Mouse (Mus musculus) kidney, embryonic 14.5 days (tissue): ENCODE measurements around the gene Sox15. TPM values are rescaled to one million over a fixed set of nuclear protein-coding genes. Genes with fewer than 3 reads are reported as not detected.

Source experiments
- ATAC-seq: fragments of 200-750 bp; cut with Nextera tagmentation; 2 replicates; pipeline ENCODE4 v1.8.0; 2017; ENCODE audit warnings: moderate number of reproducible peaks, mild to moderate bottlenecking, moderate TSS enrichment, moderate library complexity; ENCODE audit not compliant: low FRiP score, low TSS enrichment
- H3K27ac ChIP-seq: fragments of 300-500 bp; sonication (generic); 2 replicates; pipeline ENCODE4 v1.5.1; 2014; ENCODE audit warnings: low read depth, mild to moderate bottlenecking, low read length, moderate library complexity, mixed read lengths
- H3K27me3 ChIP-seq: fragments of 300-500 bp; sonication (generic); 2 replicates; pipeline ENCODE4 v1.6.1; 2014; ENCODE audit warnings: mild to moderate bottlenecking, low read length; ENCODE audit not compliant: control insufficient read depth, insufficient read depth
- H3K36me3 ChIP-seq: fragments of 300-500 bp; sonication (generic); 2 replicates; pipeline ENCODE4 v1.6.1; 2014; ENCODE audit warnings: low read length, mixed read lengths; ENCODE audit not compliant: control insufficient read depth, insufficient read depth
- H3K4me1 ChIP-seq: fragments of 300-500 bp; sonication (generic); 2 replicates; pipeline ENCODE4 v1.6.1; 2014; ENCODE audit warnings: low read length, mixed read lengths; ENCODE audit not compliant: control insufficient read depth, insufficient read depth
- H3K4me2 ChIP-seq: fragments of 300-500 bp; sonication (generic); replicated peaks from 2 replicates; pipeline ENCODE4 v1.6.1; 2014; ENCODE audit warnings: low read depth, mild to moderate bottlenecking, low read length
- H3K4me3 ChIP-seq: fragments of 300-500 bp; sonication (generic); 2 replicates; pipeline ENCODE4 v1.5.1; 2014; ENCODE audit warnings: mild to moderate bottlenecking, low read length
- H3K9ac ChIP-seq: fragments of 300-500 bp; sonication (generic); 2 replicates; pipeline ENCODE4 v1.6.1; 2014; ENCODE audit warnings: low read depth, mild to moderate bottlenecking, low read length, moderate library complexity
- H3K9me3 ChIP-seq: fragments of 300-500 bp; sonication (generic); 2 replicates; pipeline ENCODE4 v1.6.1; 2016; ENCODE audit warnings: low read length; ENCODE audit not compliant: control insufficient read depth
- WGBS: fragments of 180-500 bp; shearing (Covaris S2); extraction: QIAGEN DNeasy Blood & Tissue Kit; methylation state at CpG from one replicate; pipeline ENCODE4 v1.1.7; 2014; 5-methylcytosine and 5-hydroxymethylcytosine counted together
- polyA plus RNA-seq: library from polyadenylated mRNA; unstranded; fragments of >200 nt; fragmentation: Nextera tagmentation; extraction: Ambion mirVana; gene quantifications from 2 replicates; pipeline ENCODE4 v1.2.1, GENCODE M21; 2014

Sox15 gene
- polyA plus RNA-seq, 1 experiment from 2014 or later = 0.51 TPM

DNA sequence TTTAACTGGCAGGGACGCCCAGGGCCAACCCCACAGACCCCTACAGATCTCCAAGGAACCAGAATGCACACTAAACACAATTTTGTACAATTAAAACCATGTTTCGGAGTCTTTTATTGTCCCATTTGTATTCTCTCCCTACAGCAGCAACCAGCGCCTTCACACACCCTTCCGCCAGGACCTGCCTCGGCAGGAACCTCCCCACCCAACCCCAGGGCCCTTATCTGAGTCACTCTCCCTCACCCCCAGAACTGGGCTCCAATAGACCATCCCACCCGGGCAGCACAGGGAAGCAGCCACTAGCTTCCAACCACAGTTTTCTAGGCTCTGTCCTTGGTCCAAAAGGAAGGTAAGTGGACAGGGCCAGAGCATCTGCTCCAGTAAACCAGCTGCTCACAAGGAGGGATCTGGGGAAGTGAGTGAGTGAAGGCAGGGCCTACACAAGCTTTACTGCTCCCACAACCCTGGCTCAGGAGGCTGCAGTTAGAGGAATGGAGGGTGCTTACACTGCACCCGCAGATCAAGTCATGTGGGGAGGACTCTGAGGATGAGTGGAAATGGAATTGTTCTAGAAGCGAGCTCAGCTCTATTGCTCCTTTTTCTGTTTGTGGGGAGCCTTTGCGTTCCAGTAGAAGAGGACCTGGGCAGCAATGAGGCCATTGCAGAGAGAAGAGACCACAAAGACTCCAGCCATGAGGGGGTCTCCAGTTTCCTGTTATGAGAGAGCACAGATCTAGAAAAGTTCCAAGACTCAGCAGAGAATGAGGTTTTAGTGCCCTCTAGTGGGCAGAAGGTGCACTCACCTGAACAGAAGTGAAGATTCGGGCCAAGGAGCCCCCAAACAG lies 1.7 kb downstream of the Sox15 start:
- Histone ChIP-seq H3K9ac (no peak overlapping the region), H3K4me1 (peaks cover 5% of the 10 kb centered on the region; the same call in 1 of the 2 replicates), H3K9me3 (no peaks in the 10 kb centered on the region), H3K27me3 (no peaks in the 10 kb centered on the region), H3K4me3 (no peak overlapping the region), H3K36me3 (peaks cover 56% of the 10 kb centered on the region), H3K27ac (no peak overlapping the region), H3K4me2 (no peak overlapping the region)
- 81% methylated on average over 10 of the region's 10 CpGs for WGBS
- ATAC-seq = no peak

GRCm38 (mm10) chr11:69657462-69657881 lies 2.4 kb downstream of the Sox15 start:
- 87% methylated on average over 15 of the region's 15 CpGs for WGBS
- Histone ChIP-seq H3K4me3 (no peak overlapping the region), H3K4me2 (no peak overlapping the region), H3K36me3 (peaks cover 49% of the 10 kb centered on the region), H3K27me3 (no peaks in the 10 kb centered on the region), H3K4me1 (peaks cover 5% of the 10 kb centered on the region; the same call in 1 of the 2 replicates), H3K27ac (no peak overlapping the region), H3K9ac (no peak overlapping the region), H3K9me3 (no peaks in the 10 kb centered on the region)
- no peak for ATAC-seq

GRCm38 (mm10) chr11:69661221-69661881 lies 6.2 kb downstream of the Sox15 start:
- H3K9ac ChIP-seq = peak overlapping the region; percentile 68; the same call in 1 of the 2 replicates
- peak overlapping the region; percentile 54 for H3K4me2 ChIP-seq
- H3K27ac ChIP-seq = peak overlapping the region; percentile 99; the same call in 1 of the 2 replicates
- no peak for ATAC-seq
- peak overlapping the region; percentile 56 for H3K4me3 ChIP-seq
- no peaks in the 10 kb centered on the region for H3K9me3 ChIP-seq
- peaks cover 5% of the 10 kb centered on the region; the same call in 1 of the 2 replicates for H3K4me1 ChIP-seq
- no peaks in the 10 kb centered on the region for H3K27me3 ChIP-seq
- H3K36me3 ChIP-seq = peaks cover 54% of the 10 kb centered on the region
- 83% methylated on average over 3 of the region's 3 CpGs for WGBS

GRCm38 (mm10) chr11:69662213-69662966 lies 7.3 kb downstream of the Sox15 start, which contains the start of gene Mpdu1:
Mpdu1 (minus strand) TSS chr11:69662642.
- under 1% methylated on average over 48 of the region's 48 CpGs for WGBS
- peak; percentile 96 for ATAC-seq
- peaks cover 50% of the 10 kb centered on the region for H3K36me3 ChIP-seq

DNA sequence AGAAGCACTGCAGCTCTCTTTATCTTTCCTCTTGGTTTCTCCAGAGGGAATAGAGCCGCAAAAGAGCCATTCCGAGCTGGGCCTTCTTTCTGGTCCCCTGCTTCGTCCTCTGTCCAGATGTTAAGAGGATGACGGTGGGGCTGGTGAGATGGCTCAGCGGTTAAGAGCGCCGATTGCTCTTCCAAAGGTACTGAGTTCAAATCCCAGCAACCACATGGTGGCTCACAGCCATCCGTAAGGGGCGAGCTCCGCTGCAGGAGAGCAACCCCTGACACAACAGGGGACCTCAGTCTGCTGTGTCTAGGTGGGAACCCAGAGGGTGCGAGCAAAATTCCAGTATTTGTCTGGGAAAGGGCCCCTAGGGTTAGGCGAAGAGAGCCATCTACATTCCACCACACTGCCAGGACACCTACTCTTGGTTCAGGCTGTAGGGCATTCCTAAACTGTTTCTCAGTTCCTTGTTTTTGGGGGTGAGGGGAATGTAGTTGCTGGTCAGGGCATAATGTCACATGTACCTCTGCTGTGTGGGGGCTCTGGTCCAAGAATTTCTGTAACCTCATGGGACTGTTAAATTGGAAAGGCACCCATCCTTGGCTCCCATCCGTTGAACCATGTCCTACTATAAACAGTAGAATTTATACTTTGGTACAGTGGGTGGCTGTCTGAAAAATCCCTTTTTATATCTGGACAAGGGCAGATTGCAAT lies 8.0 kb downstream of the Sox15 start:
- H3K4me3 ChIP-seq = peak overlapping the region; percentile 56
- H3K27ac ChIP-seq = peak overlapping the region; percentile 99
- peak; percentile 3; the same call in 1 of the 2 replicates for ATAC-seq
- H3K9ac ChIP-seq = peak overlapping the region; percentile 68; the same call in 1 of the 2 replicates
- H3K36me3 ChIP-seq = peaks cover 50% of the 10 kb centered on the region
- no peaks in the 10 kb centered on the region for H3K9me3 ChIP-seq
- H3K27me3 ChIP-seq = no peaks in the 10 kb centered on the region
- peaks cover 5% of the 10 kb centered on the region; the same call in 1 of the 2 replicates for H3K4me1 ChIP-seq
- peak overlapping the region; percentile 54 for H3K4me2 ChIP-seq
- 69% methylated on average over 13 of the region's 13 CpGs for WGBS

More at GRCm38 (mm10) chr11:69662213-69662966, 7.3 kb downstream of the Sox15 start, which contains the start of gene Mpdu1:
- H3K27ac ChIP-seq = peak within 1 kb of the TSS; percentile 99
- peak within 1 kb of the TSS; percentile 68 for H3K9ac ChIP-seq
- peak within 1 kb of the TSS; percentile 56 for H3K4me3 ChIP-seq
- H3K9me3 ChIP-seq = no peaks in the 10 kb centered on the region
- H3K27me3 ChIP-seq = no peaks in the 10 kb centered on the region
- peaks cover 5% of the 10 kb centered on the region; the same call in 1 of the 2 replicates for H3K4me1 ChIP-seq
- H3K4me2 ChIP-seq = peak within 1 kb of the TSS; percentile 54

DNA sequence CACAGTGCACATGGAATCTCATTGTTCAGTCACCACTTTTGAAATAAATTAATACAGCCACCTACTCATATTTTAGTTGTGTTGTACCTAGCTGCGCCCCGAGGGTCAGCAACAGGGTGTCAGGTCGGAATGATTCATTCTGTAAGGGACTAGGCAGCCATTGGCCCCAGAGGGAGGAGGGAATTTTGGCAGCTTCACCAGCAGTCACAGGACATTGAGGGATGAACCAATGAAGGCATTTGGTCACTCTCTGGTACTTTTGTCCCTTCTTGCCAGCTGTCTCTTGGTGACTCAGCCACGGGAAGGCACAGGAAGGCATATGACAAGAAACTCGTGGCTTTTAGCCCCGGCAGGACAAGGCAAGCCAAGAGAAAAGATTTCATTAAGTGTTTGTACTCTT lies 8.7 kb downstream of the Sox15 start:
- H3K36me3 ChIP-seq = peaks cover 50% of the 10 kb centered on the region
- H3K4me3 ChIP-seq = no peak overlapping the region
- peaks cover 5% of the 10 kb centered on the region; the same call in 1 of the 2 replicates for H3K4me1 ChIP-seq
- WGBS = 83% methylated on average over 6 of the region's 6 CpGs
- no peak for ATAC-seq
- no peak overlapping the region for H3K4me2 ChIP-seq
- no peak overlapping the region for H3K27ac ChIP-seq
- no peaks in the 10 kb centered on the region for H3K9me3 ChIP-seq
- no peak overlapping the region for H3K9ac ChIP-seq
- H3K27me3 ChIP-seq = no peaks in the 10 kb centered on the region

DNA sequence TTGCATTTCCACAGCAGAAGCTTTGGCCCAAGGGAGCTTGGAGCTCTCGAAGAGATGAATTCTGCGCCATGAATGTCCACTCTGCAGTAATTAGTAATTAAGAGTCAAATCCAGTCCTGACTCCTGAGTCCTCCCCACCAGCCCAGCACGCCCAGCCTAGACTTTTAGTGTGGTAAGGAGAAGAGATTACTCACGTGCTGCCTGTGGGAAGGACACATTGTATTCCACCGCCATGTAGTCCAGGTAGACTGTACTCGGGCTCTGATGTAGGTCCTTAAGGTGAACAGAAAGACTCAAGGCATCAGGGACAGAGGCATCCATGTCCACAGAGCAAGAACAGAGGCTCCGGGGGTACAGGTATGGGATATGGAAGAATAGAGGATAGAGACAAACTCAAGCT lies 9.7 kb downstream of the Sox15 start:
- Histone ChIP-seq H3K9ac (no peak overlapping the region; the same call in 1 of the 2 replicates), H3K36me3 (peaks cover 55% of the 10 kb centered on the region), H3K27me3 (no peaks in the 10 kb centered on the region), H3K4me2 (no peak overlapping the region), H3K4me1 (peaks cover 8% of the 10 kb centered on the region; the same call in 1 of the 2 replicates), H3K4me3 (no peak overlapping the region), H3K9me3 (no peaks in the 10 kb centered on the region), H3K27ac (no peak overlapping the region)
- no peak for ATAC-seq
- WGBS = 93% methylated on average over 7 of the region's 7 CpGs

DNA sequence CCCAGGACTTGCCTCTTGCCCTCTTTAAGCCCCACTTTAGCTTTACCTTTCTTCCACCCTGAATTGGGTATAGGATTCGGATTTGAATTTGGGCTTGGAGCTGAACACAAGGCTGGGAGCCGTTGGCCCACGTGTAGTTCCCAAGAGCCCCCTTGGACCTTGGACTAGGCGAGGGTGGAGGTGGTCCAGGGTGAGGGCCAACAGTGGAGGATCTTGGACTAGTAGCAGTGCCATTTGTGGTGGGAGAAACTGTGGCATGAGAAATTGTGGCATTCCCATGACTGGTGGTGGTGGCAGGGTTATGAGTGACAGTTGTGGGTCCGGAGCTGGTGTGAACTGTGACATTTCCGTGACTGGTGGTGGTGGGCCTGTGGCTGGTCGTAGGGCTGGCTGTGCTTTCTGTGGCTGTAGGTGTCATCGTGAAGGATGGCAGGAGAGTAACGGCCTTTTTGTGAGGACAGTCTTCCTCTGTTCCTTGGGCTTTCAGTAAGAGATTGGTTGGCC lies 10.4 kb downstream of the Sox15 start:
- Histone ChIP-seq H3K27ac (no peak overlapping the region; the same call in 1 of the 2 replicates), H3K4me1 (peaks cover 10% of the 10 kb centered on the region; the same call in 1 of the 2 replicates), H3K9me3 (no peaks in the 10 kb centered on the region), H3K36me3 (peaks cover 62% of the 10 kb centered on the region), H3K9ac (no peak overlapping the region), H3K4me2 (no peak overlapping the region), H3K27me3 (no peaks in the 10 kb centered on the region), H3K4me3 (no peak overlapping the region)
- no peak for ATAC-seq
- WGBS = 75% methylated on average over 9 of the region's 9 CpGs
